Mouse (Mus musculus) T-cell, adult 2 months (primary cell): ENCODE data around the gene Gja8.

Experiments used
- DNase-seq: peaks from one replicate; pipeline ENCODE4 v3.0.0; 2022; ENCODE audit warnings: low spot score

The Gja8 gene

DNA sequence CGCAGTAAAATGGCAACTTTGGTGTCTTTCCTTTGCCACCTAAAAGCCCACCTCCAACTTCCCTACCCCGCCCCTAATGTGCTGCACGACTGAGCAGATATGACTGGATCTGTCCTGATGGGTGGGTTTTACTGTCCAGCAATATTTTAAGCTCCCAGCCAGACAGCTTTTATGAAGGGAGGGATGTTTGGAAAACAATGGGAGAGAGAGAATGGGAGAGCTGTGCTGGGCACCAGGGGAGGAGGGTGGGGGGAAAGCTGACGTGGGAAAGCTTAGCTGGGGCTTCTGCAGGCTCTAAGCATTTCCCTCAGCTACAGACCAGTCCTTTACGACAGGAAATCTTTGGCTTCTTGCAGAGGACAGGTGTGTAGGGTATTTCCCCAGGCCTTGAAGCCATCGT lies at the start of gene Gja8:
Gene Gja8, minus strand, starts transcription at position 101 of the 400 bp plus-strand sequence.
- no peak for DNase-seq

DNA sequence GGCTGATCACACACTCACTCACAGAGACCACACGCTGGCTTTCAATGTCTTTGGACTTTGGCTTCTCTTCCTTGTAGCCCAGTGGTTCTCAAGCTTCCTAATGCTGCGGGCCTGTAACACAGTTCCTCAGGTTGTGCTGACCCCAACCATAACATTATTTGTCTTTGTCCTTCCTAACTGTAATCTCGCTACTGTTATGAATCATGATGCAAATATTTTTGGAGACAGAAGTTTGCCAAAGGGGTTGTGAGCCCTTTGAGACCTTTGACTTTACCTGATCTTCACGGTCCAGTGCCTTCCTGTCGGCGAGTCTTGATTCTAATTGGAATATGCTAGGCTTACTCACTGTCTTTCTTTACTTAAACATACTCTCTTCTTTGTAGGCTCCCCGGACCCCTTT lies 48.6 kb upstream of the Gja8 start:
- no peak for DNase-seq

DNA sequence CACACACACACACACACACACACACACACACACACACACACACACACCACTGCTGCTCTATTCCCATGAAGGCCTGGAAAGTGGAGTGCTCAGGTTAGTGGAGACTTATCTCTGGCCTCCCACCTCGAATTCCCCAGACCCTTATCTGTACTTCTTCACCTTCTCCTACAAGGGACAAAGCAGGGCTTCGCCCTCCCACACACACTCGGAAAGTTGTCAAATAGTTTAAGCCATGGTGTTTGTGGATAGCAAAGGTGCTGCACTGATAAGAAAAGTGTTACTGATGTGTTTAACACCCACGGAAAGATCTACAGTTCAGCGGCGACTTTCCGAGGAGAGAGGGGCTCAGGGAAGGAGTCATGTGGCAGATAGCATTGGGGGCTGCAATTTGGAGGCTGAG lies 45.2 kb upstream of the Gja8 start:
- DNase-seq: no peak

DNA sequence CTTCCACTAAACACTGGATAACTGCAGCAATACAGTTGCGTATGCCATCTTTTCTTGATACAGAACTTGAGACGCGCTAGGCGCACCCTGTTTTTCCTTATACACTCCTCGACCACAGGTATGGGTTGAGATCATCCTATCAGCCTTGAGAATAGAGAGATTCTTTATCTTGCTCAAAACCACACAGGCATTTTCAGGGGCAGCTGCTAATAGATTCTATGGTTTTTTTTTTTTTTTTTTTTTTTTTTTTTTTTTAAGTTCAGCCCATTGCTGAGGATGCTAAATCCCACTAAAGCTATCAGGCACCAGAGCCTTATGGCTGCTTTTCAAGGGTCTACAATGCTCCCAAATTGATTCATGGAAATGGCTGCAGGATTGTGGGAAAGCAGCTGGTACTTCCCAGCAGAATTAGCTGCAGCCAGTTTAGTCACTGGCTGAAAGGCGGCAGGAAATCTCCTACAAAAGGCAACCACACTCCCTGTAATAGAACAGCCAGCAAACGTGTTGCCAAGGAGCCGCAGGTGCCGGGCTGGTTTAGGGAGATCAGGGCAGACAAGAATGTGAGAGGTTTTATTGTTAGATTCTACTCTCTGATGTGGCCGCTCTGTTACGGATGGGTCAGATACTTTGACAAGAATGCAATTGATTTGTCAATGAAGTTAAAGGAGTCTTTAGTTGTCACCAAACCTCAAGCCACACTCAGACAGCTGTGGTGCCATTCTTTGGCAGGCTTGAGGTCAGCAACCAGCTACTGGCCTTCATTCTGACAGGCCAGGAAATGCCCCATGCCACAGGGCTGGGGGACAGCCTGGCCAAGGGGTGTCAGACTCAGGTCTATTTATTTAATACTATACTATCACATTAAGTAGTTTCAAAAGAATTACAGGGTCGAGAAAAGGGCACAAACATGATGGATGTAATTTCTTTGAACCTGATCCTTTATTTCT lies 37.5 kb upstream of the Gja8 start:
- DNase-seq: no peak

DNA sequence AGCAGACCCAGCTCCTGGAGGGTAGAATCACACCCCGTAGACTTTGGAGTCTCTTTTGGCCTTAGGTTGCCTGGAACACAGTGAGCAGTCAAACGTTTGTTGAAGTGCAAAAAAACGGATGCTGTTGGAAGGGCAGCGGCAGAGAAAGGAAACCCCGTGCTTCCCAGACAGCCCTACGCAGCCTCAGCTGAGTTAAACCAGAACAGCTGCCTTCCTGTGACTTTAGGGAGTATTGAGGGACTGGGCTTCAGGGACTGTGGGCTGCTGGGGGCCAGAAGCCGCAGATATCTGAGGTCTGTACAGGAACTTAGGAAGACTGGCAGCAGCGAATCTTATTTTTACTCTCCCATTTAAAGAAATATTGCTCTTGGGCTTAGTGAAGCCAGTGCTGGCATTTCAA lies 34.8 kb upstream of the Gja8 start:
- no peak for DNase-seq

DNA sequence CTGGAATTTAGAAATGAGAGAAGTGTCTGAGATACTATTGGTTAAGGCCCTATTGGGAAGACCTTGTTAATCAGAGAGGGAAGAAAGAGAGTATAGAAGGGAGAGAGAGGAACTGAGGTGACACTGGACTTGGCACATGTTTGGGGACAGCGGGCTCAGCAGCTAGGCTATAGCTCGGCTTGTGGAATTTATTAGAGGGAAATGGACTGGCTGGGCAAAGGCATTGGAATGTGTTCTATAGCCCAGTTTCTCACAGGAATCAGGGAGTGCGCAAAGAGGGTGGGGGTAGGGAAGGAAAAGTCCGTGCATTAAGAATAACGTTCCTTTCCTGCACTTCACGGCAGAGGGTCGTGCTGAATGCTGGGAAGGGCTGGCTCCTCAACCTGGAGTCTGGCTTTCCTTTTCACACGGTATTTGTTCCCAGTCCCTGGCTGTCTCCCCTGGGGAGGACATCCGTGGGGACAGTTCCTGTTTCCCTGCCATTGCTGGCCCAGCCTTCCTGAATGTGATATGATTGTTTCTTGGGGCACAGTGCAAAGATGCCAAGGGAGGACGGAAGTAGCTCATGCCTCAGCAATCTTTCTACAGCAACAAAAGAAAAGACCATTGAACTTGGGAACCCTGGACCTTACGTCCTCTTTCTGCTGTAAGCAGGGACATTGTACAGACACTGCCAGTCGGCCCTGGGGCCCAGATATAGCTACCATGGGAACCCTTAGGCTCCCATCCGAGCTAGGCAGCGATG lies 27.8 kb upstream of the Gja8 start:
- no peak for DNase-seq

DNA sequence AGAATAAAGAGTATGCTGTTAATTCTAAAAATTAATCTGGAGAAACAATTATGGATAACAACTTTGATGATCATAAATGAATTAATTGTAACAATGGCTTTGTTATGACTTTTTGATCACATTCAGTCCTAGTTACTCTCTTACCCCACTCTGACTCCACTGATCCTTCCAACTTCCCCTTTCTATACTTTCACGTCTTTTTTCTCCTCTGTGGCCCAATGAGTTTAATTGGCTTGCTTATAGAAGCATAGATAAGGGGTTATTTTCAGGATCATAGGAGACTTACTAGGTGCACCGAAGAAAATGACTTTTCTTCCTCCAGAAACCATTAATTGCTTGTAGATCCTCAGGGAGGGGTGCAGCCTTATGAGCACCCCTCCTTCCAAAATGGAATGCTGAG lies 16.9 kb upstream of the Gja8 start:
- DNase-seq: no peak

DNA sequence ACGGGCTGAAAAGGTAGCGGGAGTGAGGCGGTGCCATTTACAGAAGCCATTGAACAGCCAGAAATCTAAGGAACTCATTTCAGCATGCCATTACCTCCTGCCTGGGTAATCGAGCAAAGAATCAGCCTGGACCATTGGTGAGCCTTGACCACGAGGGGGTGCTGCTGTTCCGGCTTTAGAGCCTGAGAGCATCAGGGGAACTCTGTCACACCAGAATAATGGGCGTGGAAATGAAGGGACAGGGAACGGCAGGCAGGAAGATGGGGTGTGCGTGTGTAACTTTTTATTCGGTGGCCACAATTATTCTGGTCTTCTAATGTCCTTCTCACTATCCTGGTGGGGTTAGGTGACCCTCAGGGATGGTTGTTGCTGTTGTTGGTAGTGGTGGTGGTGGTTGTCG lies 12.9 kb upstream of the Gja8 start:
- peak; percentile 74 for DNase-seq

DNA sequence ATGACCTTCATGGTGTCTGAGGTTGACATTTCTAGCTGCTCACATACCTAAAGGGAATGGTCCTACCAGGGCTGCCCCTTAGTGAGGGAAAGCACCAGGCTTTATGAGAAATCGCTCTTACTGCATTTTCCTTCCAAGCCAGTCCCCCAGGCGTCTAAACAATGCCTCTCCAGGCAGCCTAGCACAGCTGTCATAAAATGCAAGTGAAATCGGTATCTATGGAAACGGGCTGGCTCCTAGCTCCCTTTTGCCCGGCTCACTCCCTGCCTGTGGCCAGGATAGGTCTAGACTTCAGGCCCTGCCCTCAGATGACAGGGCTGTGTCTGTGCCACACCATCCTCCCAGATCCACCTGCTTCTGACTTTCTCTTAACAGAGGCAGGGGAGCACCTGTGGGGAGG lies 11.8 kb upstream of the Gja8 start:
- no peak for DNase-seq

DNA sequence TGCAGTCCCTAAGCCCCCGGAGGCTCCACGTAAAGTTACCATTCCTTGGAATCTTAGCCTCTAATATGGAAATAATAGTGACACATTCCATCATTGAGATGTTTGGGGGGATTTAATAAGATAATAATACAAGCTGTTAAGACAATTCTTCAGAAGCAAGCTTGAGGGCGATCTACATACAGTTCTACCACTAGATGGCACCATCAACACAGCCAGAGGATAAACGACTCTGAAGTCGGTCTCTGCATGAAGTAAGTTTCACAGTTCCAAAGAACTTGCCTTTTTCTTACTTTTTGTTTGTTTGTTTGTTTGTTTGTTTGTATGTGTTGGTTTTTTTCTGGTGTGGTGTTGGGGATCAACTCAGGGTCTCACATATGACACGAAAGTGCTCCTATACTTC lies 10.4 kb upstream of the Gja8 start:
- DNase-seq: peak; percentile 13

DNA sequence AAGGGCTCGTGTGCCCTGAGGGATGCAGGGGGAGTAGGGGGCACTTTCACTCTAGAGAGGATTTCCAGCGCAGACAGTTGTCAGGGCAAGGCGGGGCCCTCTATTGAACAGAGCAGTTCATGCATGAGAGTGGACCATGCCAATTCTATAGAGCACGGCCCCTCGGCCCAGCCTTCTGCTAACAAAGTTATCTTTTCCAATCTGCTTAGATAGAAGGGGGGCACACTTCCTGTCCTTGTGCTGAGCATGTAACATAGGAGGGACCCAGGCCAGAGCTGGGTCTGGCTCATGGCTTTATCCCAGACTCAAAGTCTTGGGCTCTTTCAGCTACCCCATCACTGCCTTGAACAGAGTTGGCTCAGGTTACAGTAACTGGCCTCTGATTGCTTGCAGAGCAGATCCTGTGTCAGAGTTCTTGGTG lies 5.5 kb upstream of the Gja8 start:
- DNase-seq: no peak

DNA sequence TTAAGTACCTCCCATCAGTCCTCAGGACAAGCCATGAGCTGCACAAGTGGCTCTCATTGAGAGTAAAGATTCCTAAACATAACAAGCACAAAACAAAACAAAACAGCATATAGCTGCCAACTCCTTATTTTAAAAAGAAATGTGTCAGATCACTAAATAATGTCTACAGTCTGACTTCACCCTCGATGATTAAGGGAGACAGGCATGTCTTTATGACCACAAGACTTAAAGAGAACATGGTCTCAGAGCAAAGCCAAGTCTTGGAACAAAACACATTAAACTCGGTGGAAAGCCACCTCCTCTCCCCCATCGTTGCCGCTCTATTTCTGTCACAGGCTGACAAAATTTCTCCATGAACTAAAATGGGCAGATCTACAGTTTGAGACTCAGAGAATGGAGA lies 1.2 kb downstream of the Gja8 start:
- no peak for DNase-seq

DNA sequence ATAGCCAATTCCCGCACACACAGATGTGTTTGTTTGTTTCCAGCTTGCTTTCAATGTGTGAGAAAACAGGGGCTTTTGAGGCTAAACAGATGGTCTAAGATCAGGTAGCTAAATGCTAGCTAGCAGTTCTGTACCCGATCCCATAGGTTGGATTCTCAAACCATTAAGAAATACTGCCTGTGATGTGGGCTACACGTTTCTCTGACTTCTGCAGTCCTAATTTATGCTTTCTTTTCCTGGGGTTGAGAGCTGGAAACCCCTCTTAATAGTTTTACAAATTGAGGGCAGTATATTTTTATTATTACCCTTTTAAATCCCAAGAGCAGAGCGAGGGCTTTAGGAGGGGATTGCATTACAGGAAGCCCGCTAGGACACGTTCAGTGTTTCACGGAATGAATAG lies 4.8 kb downstream of the Gja8 start:
- DNase-seq: no peak

DNA sequence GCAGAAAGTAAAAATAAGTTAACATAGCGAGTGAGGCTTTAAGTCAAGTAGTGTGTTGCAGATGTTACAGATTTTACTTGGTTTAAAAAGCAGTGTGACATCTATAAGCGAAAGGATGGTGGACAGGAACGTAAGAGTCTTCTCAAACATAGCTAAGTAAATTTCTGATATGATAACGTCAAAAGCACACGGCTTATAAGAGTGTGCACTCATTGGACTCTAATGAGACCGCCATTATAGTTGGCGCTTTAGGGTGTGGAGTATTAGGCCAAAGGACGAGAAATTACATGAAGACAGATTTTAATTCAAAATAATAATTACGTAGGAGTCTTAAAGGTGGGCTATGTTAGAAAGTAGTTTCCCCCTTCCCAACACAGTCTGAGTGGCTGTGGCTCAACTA lies 20.2 kb downstream of the Gja8 start:
- DNase-seq: no peak

DNA sequence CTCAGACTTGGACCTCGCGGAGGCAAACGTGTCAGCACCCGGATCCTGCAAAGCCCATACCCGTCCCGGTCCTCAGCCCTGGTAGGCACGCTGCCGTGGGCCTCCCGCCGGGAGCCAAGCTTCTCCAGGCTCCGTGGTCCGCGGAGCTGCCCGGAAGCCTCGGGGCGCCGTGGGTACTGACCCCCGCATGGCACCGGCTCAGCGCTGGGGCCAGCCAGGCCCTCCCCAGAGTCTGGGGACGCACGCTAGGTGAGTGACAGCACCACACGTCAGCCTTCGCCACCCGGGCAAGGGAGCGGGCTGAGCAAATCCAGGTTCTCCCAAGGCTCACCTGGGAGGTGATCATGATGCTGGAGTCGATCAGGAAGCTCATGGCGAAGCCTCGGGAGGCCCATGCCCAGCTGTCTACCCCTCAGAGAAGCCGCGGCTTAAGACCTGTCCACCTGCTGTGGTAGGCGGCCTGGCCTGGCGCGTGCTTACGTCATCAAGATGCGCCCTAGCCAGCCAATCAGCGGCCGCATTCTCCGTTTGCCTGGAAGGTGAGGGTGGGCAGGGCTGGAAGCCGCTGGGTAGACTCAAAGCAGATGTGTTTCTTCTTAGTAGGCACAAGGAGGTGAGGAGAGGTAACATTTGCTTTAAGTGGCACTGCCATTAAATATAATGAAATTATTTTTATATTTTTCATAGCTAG lies 20.8 kb downstream of the Gja8 start, which contains the start of gene Gpr89:
Gene Gpr89, minus strand, starts transcription at position 496 of the 691 bp plus-strand sequence.
- DNase-seq: peak; percentile 94

DNA sequence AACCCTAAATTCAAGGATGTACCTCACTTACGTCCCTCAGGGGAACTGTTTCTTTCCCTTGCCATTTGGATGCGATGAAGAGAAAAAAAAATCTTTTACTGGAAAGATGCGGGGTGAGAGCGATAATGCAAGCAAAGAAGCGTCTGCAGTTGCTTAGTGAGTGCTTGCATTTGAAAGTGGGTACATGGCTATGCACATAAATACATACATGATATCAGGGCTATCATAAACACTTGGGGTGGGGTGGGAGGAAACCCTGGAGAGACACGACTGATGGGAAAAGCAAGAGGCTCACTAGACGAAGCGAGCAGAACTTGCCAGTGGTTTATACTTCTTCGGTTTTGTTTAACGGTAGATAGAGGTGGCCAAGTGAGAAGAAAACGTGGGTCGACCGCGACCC lies 21.4 kb downstream of the Gja8 start, which contains the start of gene Gja5:
Gene Gja5, plus strand, starts transcription at position 301 of the 400 bp plus-strand sequence.
- no peak for DNase-seq

DNA sequence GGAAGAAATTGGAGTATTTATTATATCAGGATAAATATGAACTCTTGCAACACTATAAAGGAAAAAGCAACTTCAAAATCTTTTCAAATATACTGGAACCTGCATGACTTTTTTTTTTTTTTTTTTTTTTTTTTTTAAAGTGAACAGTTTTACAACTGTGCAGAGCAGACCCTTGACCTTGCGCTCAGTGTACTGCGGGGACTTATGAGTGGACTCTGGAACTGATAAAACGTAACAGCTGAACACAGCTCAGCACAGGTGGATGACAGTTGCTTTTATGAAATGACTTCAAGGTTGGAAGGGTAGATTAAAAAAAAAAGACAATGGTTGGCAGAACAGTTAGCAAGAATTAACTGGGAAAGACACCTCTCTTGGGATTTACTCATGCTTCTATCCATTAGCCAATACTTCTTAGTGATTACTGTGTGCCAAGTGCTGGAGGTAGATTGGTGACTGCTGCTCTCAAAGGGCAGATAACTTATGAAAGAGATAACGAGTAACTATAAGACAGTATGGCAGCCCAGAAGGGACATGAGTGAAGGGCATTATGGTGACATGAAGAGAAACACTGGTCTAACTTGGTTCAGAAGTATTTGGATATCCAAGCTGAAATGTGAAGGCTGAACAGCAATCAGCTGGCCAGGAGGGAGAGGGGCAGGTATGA lies 23.4 kb downstream of the Gja8 start:
- no peak for DNase-seq

DNA sequence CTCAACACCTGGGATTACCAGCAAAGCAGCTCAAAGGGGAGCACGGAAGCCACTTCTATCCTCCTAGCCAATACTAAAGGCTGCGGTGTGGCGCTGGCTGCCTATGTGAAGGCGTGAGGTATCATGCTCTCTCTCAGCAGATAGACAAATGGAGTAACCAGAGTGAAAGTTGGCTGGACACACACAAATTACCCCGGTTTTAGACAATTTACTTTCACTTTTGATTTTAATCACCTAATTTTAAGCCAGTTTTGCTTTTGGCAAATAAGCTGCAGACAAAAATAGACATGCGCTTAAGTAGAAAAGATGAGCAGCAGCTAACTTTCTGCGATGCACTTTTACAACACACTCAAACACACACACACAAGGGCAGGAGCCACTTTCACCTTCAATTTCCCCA lies 42.1 kb downstream of the Gja8 start:
- DNase-seq: no peak

DNA sequence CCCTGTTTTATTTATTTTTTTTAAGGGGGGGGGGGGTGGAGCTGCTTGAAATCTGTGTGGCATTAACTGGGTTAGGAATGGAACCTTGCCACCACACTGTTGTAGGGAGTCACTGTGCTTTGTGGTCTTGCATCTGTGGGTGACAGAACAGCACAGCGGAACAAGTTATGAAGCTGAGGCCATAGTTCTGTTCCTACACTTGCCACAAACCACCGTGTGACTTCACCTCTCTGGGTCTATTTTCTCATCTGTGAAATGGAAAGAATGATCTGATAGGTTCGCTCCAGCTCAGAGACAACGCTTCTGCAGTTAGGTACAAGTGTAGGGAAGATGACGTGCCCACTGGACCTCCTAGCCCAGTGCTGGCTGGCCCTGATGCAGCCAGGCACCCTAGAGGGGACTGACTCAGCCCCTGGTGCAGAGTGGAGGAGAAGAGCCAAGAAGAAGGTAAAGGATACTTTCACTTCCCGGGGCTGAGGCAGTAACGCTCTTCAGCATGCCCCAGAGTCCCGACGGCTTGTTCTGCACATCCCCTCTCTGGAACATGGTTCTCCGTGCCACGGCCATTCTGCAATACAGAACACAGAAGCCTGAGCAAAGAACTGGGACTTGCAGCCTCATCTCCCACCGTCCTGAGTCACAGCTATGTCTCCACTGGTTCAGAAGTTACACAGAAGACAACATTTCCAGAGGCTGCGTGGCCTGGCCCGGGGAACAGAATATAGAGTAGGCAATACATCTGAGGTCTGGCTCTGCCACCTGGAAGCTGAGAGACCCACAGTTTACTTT lies 43.6 kb downstream of the Gja8 start:
- DNase-seq: peak; percentile 14

DNA sequence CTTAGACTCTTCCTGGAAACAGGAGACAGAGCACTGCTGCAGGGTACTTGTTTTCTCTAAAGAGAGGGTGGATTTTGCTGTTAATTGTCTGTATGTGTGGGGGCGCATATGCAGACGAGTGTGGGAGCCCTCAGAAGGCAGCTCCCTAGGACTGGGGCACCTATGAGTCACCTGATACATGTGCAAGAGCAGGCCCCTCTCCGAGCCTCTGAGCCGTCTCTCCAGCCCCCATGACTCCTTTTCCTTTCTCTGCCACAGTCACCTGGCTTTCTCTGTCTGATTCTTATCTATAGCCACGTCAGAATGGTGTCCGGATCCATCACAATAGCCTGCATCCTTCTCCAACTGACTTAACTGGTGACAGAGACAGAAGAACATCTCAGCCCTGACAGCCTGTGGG lies 44.3 kb downstream of the Gja8 start:
- no peak for DNase-seq

DNA sequence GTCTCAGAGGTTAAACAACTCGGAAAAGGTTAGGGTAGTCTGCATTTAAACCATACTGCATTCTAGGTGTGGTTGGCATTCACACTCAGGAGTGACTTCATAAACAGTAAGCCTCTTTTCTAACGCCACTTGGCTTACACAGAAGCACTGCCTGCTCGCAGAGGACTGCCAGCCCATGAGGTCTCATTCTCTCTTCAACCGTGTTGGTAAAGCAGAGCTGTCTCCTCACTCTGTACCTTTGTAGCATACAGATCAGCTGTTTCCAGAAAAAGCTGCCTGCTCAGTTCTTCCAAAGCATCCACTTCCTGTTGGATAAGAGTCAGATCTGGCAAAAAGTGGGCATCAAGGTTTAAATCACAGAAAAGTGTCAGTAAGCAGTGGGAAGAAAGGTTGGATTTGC lies 45.4 kb downstream of the Gja8 start:
- DNase-seq: no peak
